Mouse (Mus musculus): ENCODE measurements around the gene Slc2a12. TPM values are rescaled to one million over a fixed set of nuclear protein-coding genes. Genes with fewer than 3 reads are reported as not detected.

Slc2a12 gene
- total and polyA plus RNA-seq, 3 experiments = 0.01 to 0.35 TPM; not detected in 1

- H3K27me3 ChIP-seq (ENCODE audit: control insufficient read depth in 1 of 2, insufficient read depth in 2 of 2, low read length in 2 of 2) = 0 out of 4 replicates have a peak, but pooled peaks cover 0 to 2% of the 10 kb centered on the region in 2 experiments
- no peaks in the 10 kb centered on the region for H3K9me3 ChIP-seq (replicated peaks; ENCODE audit: insufficient read depth, low read length)
- no peaks in the 10 kb centered on the region for H3K36me3 ChIP-seq (ENCODE audit: control insufficient read depth in 1 of 2, insufficient read depth in 2 of 2, low read length in 2 of 2)
- no peak for DNase-seq (ENCODE audit: low read depth, low spot score)
- no peak overlapping the region for H3K9ac ChIP-seq (ENCODE audit: control insufficient read depth, low read depth, low read length, poor library complexity, severe bottlenecking)
- no peak for TF ChIP-seq MYB (IDR thresholded peaks at IDR 0.05; ENCODE audit: low read depth, low read length)
- no peak for TF ChIP-seq CHD2 (IDR thresholded peaks at IDR 0.05; ENCODE audit: low read length)
- no peak for TF ChIP-seq GATA1 (IDR thresholded peaks at IDR 0.05; ENCODE audit: low read depth, low read length)
- TF ChIP-seq TCF12 (IDR thresholded peaks at IDR 0.05; ENCODE audit: low read depth, low read length) = no peak
- no peak for TF ChIP-seq ZMIZ1 (IDR thresholded peaks at IDR 0.05; ENCODE audit: low read depth, low read length)
- TF ChIP-seq ETS1 (IDR thresholded peaks at IDR 0.05; ENCODE audit: low read depth, low read length) = no peak
- TF ChIP-seq MAX (IDR thresholded peaks at IDR 0.05; ENCODE audit: low read length) = no peak
- no peak for TF ChIP-seq EP300 (IDR thresholded peaks at IDR 0.05; ENCODE audit: low read depth in 1 of 2, low read length in 2 of 2)
- no peaks in the 10 kb centered on the region for H3K4me1 ChIP-seq (ENCODE audit: control insufficient read depth in 1 of 2, insufficient read depth in 2 of 2, low read length in 2 of 2)
- H3K4me3 ChIP-seq (ENCODE audit: control insufficient read depth in 1 of 2, insufficient read depth in 1 of 2, low read depth in 2 of 2, low read length in 2 of 2) = no peak overlapping the region
- no peaks in the 10 kb centered on the region for H3K79me2 ChIP-seq (ENCODE audit: control insufficient read depth, insufficient read depth, low read length, poor library complexity)
- no peak overlapping the region for H3K27ac ChIP-seq (ENCODE audit: control insufficient read depth, low read depth, low read length)
Measured at GRCm38 (mm10) chr10:22660286-22661000, 15.6 kb downstream of the Slc2a12 start.

GRCm38 (mm10) chr10:22668509-22668908 is 23.7 kb downstream of the Slc2a12 start:
- DNase-seq (ENCODE audit: low read depth, low spot score) = no peak
- no peaks in the 10 kb centered on the region for H3K4me1 ChIP-seq (ENCODE audit: control insufficient read depth in 1 of 2, insufficient read depth in 2 of 2, low read length in 2 of 2)
- H3K36me3 ChIP-seq (ENCODE audit: control insufficient read depth in 1 of 2, insufficient read depth in 2 of 2, low read length in 2 of 2) = no peaks in the 10 kb centered on the region
- no peak overlapping the region for H3K9ac ChIP-seq (ENCODE audit: control insufficient read depth, low read depth, low read length, poor library complexity, severe bottlenecking)
- peaks cover 2 to 3% of the 10 kb centered on the region in 2 experiments; a peak in 2 of 4 replicates for H3K27me3 ChIP-seq (ENCODE audit: control insufficient read depth in 1 of 2, insufficient read depth in 2 of 2, low read length in 2 of 2)
- no peak overlapping the region for H3K4me3 ChIP-seq (ENCODE audit: control insufficient read depth in 1 of 2, insufficient read depth in 1 of 2, low read depth in 2 of 2, low read length in 2 of 2)
- TF ChIP-seq GATA1 (IDR thresholded peaks at IDR 0.05; ENCODE audit: low read depth, low read length) (no peak), UBTF (IDR thresholded peaks at IDR 0.05; ENCODE audit: borderline replicate concordance, insufficient read depth, low read depth, low read length) (no peak), RCOR1 (IDR thresholded peaks at IDR 0.05; ENCODE audit: low read depth, low read length) (no peak), TAL1 (IDR thresholded peaks at IDR 0.05; ENCODE audit: low read length) (no peak), MYC (IDR thresholded peaks at IDR 0.05; ENCODE audit: low read depth, low read length) (no peak), POLR2AphosphoS5 (IDR thresholded peaks at IDR 0.05; ENCODE audit: borderline replicate concordance, low read depth, low read length) (no peak), NELFE (IDR thresholded peaks at IDR 0.05; ENCODE audit: low read depth, low read length) (no peak)
- no peak overlapping the region for H3K27ac ChIP-seq (ENCODE audit: control insufficient read depth, low read depth, low read length)
- H3K9me3 ChIP-seq (replicated peaks; ENCODE audit: insufficient read depth, low read length) = no peaks in the 10 kb centered on the region
- no peaks in the 10 kb centered on the region for H3K79me2 ChIP-seq (ENCODE audit: control insufficient read depth, insufficient read depth, low read length, poor library complexity)

GRCm38 (mm10) chr10:22674176-22674575 is 29.4 kb downstream of the Slc2a12 start:
- TF ChIP-seq TAL1 (IDR thresholded peaks at IDR 0.05; ENCODE audit: low read length) = no peak
- no peak for TF ChIP-seq CHD2 (IDR thresholded peaks at IDR 0.05; ENCODE audit: low read length)
- TF ChIP-seq ETS1 (IDR thresholded peaks at IDR 0.05; ENCODE audit: low read depth, low read length) = no peak
- no peak for TF ChIP-seq MEF2A (IDR thresholded peaks at IDR 0.05; ENCODE audit: extremely low read depth, insufficient replicate concordance, low read depth, low read length, poor library complexity, severe bottlenecking)
- TF ChIP-seq MAZ (IDR thresholded peaks at IDR 0.05; ENCODE audit: low read depth, low read length) = no peak
- no peak for TF ChIP-seq ZNF384 (IDR thresholded peaks at IDR 0.05; ENCODE audit: low read depth, low read length)
- TF ChIP-seq JUND (IDR thresholded peaks at IDR 0.05; ENCODE audit: low read depth, low read length) = no peak
- no peak for TF ChIP-seq HCFC1 (IDR thresholded peaks at IDR 0.05; ENCODE audit: low read depth, low read length)
- no peak for TF ChIP-seq TBP (IDR thresholded peaks at IDR 0.05; ENCODE audit: low read depth, low read length)
- TF ChIP-seq ELF1 (IDR thresholded peaks at IDR 0.05; ENCODE audit: low read depth, low read length) = no peak
- TF ChIP-seq POLR2AphosphoS2 (IDR thresholded peaks at IDR 0.05; ENCODE audit: low read length) = no peak
- TF ChIP-seq EP300 (IDR thresholded peaks at IDR 0.05; ENCODE audit: low read depth in 1 of 2, low read length in 2 of 2) = no peak
- no peak for TF ChIP-seq CHD1 (IDR thresholded peaks at IDR 0.05; ENCODE audit: low read depth, low read length)
- TF ChIP-seq POLR2AphosphoS5 (IDR thresholded peaks at IDR 0.05; ENCODE audit: borderline replicate concordance, low read depth, low read length) = no peak
- no peak for TF ChIP-seq NELFE (IDR thresholded peaks at IDR 0.05; ENCODE audit: low read depth, low read length)
- no peak for TF ChIP-seq GABPA (IDR thresholded peaks at IDR 0.05; ENCODE audit: low read depth, low read length)
- no peak for TF ChIP-seq ZMIZ1 (IDR thresholded peaks at IDR 0.05; ENCODE audit: low read depth, low read length)

More at GRCm38 (mm10) chr10:22674176-22674575, 29.4 kb downstream of the Slc2a12 start:
- Histone ChIP-seq H3K4me3 (ENCODE audit: control insufficient read depth in 1 of 2, insufficient read depth in 1 of 2, low read depth in 2 of 2, low read length in 2 of 2) (no peak overlapping the region), H3K27me3 (ENCODE audit: control insufficient read depth in 1 of 2, insufficient read depth in 2 of 2, low read length in 2 of 2) (peaks cover 1 to 2% of the 10 kb centered on the region in 2 experiments; a peak in 3 of 4 replicates), H3K9ac (ENCODE audit: control insufficient read depth, low read depth, low read length, poor library complexity, severe bottlenecking) (no peak overlapping the region), H3K36me3 (ENCODE audit: control insufficient read depth in 1 of 2, insufficient read depth in 2 of 2, low read length in 2 of 2) (no peaks in the 10 kb centered on the region), H3K9me3 (replicated peaks; ENCODE audit: insufficient read depth, low read length) (no peaks in the 10 kb centered on the region), H3K27ac (ENCODE audit: control insufficient read depth, low read depth, low read length) (no peak overlapping the region), H3K4me1 (ENCODE audit: control insufficient read depth in 1 of 2, insufficient read depth in 2 of 2, low read length in 2 of 2) (no peaks in the 10 kb centered on the region), H3K79me2 (ENCODE audit: control insufficient read depth, insufficient read depth, low read length, poor library complexity) (no peaks in the 10 kb centered on the region)
- DNase-seq (ENCODE audit: low read depth, low spot score) = no peak

Data from MEL (cell line).